Mouse (Mus musculus) midbrain, embryonic 15.5 days (tissue): ENCODE results near the gene Postn. TPM values are rescaled to one million over a fixed set of nuclear protein-coding genes. Genes with fewer than 3 reads are reported as not detected.

Experiments used
- ATAC-seq: fragments of 200-750 bp; cut with Nextera tagmentation; replicated peaks from 2 replicates; pipeline ENCODE4 v1.8.0; 2017; ENCODE audit warnings: moderate TSS enrichment
- H3K27ac ChIP-seq: fragments of 300-500 bp; sonication (generic); 2 replicates; pipeline ENCODE4 v1.5.1; 2015; ENCODE audit warnings: mild to moderate bottlenecking, inconsistent platforms
- H3K27me3 ChIP-seq: fragments of 300-500 bp; sonication (generic); replicated peaks from 2 replicates; pipeline ENCODE4 v1.6.1; 2015; ENCODE audit warnings: inconsistent platforms
- H3K36me3 ChIP-seq: fragments of 300-500 bp; sonication (generic); replicated peaks from 2 replicates; pipeline ENCODE4 v1.6.1; 2015; ENCODE audit warnings: inconsistent platforms
- H3K4me1 ChIP-seq: fragments of 300-500 bp; sonication (generic); 2 replicates; pipeline ENCODE4 v1.6.1; 2015; ENCODE audit warnings: inconsistent platforms
- H3K4me2 ChIP-seq: fragments of 300-500 bp; sonication (generic); 2 replicates; pipeline ENCODE4 v1.6.1; 2015; ENCODE audit warnings: inconsistent platforms, mild to moderate bottlenecking, moderate library complexity
- H3K4me3 ChIP-seq: fragments of 300-500 bp; sonication (generic); 2 replicates; pipeline ENCODE4 v1.5.1; 2015; ENCODE audit warnings: mild to moderate bottlenecking, inconsistent platforms
- H3K9ac ChIP-seq: fragments of 300-500 bp; sonication (generic); 2 replicates; pipeline ENCODE4 v1.6.1; 2015; ENCODE audit warnings: mild to moderate bottlenecking, inconsistent platforms
- H3K9me3 ChIP-seq: fragments of 300-500 bp; sonication (generic); 2 replicates; pipeline ENCODE4 v1.6.1; 2016; ENCODE audit warnings: inconsistent platforms
- WGBS: fragments of 180-500 bp; shearing (Covaris S2); methylation state at CpG from one replicate; pipeline ENCODE4 v1.1.7; 2015; ENCODE audit warnings: mixed read lengths; 5-methylcytosine and 5-hydroxymethylcytosine counted together
- polyA plus RNA-seq: library from polyadenylated mRNA; unstranded; fragments of >200 nt; fragmentation: Nextera tagmentation; extraction: Ambion mirVana; gene quantifications from 2 replicates; pipeline ENCODE4 v1.2.1, GENCODE M21; 2015

Gene Postn
- polyA plus RNA-seq, 1 experiment from 2014 or later, result 12.2 TPM

GRCm38 (mm10) chr3:54420983-54421382 lies 60.1 kb downstream of the Postn start:
- Histone ChIP-seq H3K9me3 (no peaks in the 10 kb centered on the region), H3K4me1 (peaks cover 8% of the 10 kb centered on the region; the same call in 1 of the 2 replicates), H3K27me3 (no peaks in the 10 kb centered on the region), H3K27ac (no peak overlapping the region), H3K36me3 (no peaks in the 10 kb centered on the region), H3K4me2 (no peak overlapping the region), H3K4me3 (no peak overlapping the region), H3K9ac (no peak overlapping the region)
- no peak for ATAC-seq
- 90% methylated on average over 6 of the region's 6 CpGs for WGBS

- Histone ChIP-seq H3K4me3 (no peak overlapping the region), H3K4me1 (peaks cover 8% of the 10 kb centered on the region; the same call in 1 of the 2 replicates), H3K9me3 (no peaks in the 10 kb centered on the region), H3K36me3 (no peaks in the 10 kb centered on the region), H3K27me3 (no peaks in the 10 kb centered on the region), H3K9ac (no peak overlapping the region), H3K4me2 (no peak overlapping the region), H3K27ac (no peak overlapping the region)
- no peak for ATAC-seq
- WGBS, result 90% methylated on average over 2 of the region's 2 CpGs
Measured at GRCm38 (mm10) chr3:54421666-54422065, 60.8 kb downstream of the Postn start.

- H3K4me3 ChIP-seq, result no peak overlapping the region
- no peaks in the 10 kb centered on the region for H3K36me3 ChIP-seq
- no peak overlapping the region for H3K9ac ChIP-seq
- H3K27me3 ChIP-seq, result no peaks in the 10 kb centered on the region
- H3K4me2 ChIP-seq, result no peak overlapping the region
- no peaks in the 10 kb centered on the region for H3K4me1 ChIP-seq
- H3K27ac ChIP-seq, result no peak overlapping the region
- WGBS, result 85% methylated on average over 4 of the region's 4 CpGs
- H3K9me3 ChIP-seq, result no peaks in the 10 kb centered on the region
- no peak for ATAC-seq
Measured at GRCm38 (mm10) chr3:54424146-54424545, 63.2 kb downstream of the Postn start.

- Histone ChIP-seq H3K4me2 (no peak overlapping the region), H3K36me3 (no peaks in the 10 kb centered on the region), H3K27ac (no peak overlapping the region), H3K4me1 (no peaks in the 10 kb centered on the region), H3K9ac (no peak overlapping the region), H3K4me3 (no peak overlapping the region), H3K27me3 (no peaks in the 10 kb centered on the region), H3K9me3 (no peaks in the 10 kb centered on the region)
- WGBS, result 41% methylated on average over 4 of the region's 4 CpGs
- no peak for ATAC-seq
Measured at GRCm38 (mm10) chr3:54431663-54432062, 70.8 kb downstream of the Postn start.

- Histone ChIP-seq H3K27me3 (no peaks in the 10 kb centered on the region), H3K9ac (no peak overlapping the region), H3K4me1 (no peaks in the 10 kb centered on the region), H3K9me3 (no peaks in the 10 kb centered on the region), H3K36me3 (no peaks in the 10 kb centered on the region), H3K4me2 (no peak overlapping the region), H3K27ac (no peak overlapping the region), H3K4me3 (no peak overlapping the region)
- no peak for ATAC-seq
- WGBS, result 58% methylated on average over 6 of the region's 6 CpGs
Measured at GRCm38 (mm10) chr3:54432167-54432566, 71.3 kb downstream of the Postn start.

- no peak overlapping the region for H3K9ac ChIP-seq
- ATAC-seq, result no peak
- WGBS, result 57% methylated on average over 4 of the region's 4 CpGs
- no peaks in the 10 kb centered on the region for H3K36me3 ChIP-seq
- no peak overlapping the region for H3K4me2 ChIP-seq
- H3K27me3 ChIP-seq, result no peaks in the 10 kb centered on the region
- H3K27ac ChIP-seq, result no peak overlapping the region
- H3K9me3 ChIP-seq, result no peaks in the 10 kb centered on the region
- no peak overlapping the region for H3K4me3 ChIP-seq
- H3K4me1 ChIP-seq, result no peaks in the 10 kb centered on the region
Measured at GRCm38 (mm10) chr3:54432605-54433004, 71.7 kb downstream of the Postn start.

- no peak for ATAC-seq
- H3K9ac ChIP-seq, result no peak overlapping the region
- 91% methylated on average over 6 of the region's 6 CpGs for WGBS
- H3K4me3 ChIP-seq, result no peak overlapping the region
- H3K9me3 ChIP-seq, result no peaks in the 10 kb centered on the region
- no peaks in the 10 kb centered on the region for H3K4me1 ChIP-seq
- H3K4me2 ChIP-seq, result no peak overlapping the region
- no peaks in the 10 kb centered on the region for H3K27me3 ChIP-seq
- no peak overlapping the region for H3K27ac ChIP-seq
- H3K36me3 ChIP-seq, result no peaks in the 10 kb centered on the region
Measured at GRCm38 (mm10) chr3:54434571-54434970, 73.7 kb downstream of the Postn start.

GRCm38 (mm10) chr3:54436373-54436964 lies 75.6 kb downstream of the Postn start:
- Histone ChIP-seq H3K36me3 (no peaks in the 10 kb centered on the region), H3K4me2 (no peak overlapping the region), H3K27me3 (no peaks in the 10 kb centered on the region), H3K4me1 (no peaks in the 10 kb centered on the region), H3K9ac (no peak overlapping the region), H3K4me3 (no peak overlapping the region), H3K9me3 (no peaks in the 10 kb centered on the region), H3K27ac (no peak overlapping the region)
- no peak for ATAC-seq
- 75% methylated on average over 1 of the region's 1 CpGs for WGBS

Other genes starting within 250 kb of the Postn start
- 5.6 and 6.0 TPM in 2 replicates for gene Trpc4, start 205.1 kb upstream of the Postn start, polyA plus RNA-seq